Mouse (Mus musculus) stomach, embryonic 16.5 days (tissue): ENCODE measurements around the gene Ctnnbl1. TPM values are rescaled to one million over a fixed set of nuclear protein-coding genes. Genes with fewer than 3 reads are reported as not detected.

Experiments used
- ATAC-seq: fragments of 200-750 bp; cut with Nextera tagmentation; 2 replicates; pipeline ENCODE4 v1.8.0; 2017; ENCODE audit warnings: moderate number of reproducible peaks, moderate TSS enrichment; ENCODE audit not compliant: insufficient read depth, low FRiP score
- H3K27ac ChIP-seq: fragments of 300-500 bp; sonication (generic); 2 replicates; pipeline ENCODE4 v1.5.1; 2014; ENCODE audit warnings: low read length
- H3K27me3 ChIP-seq: fragments of 300-500 bp; sonication (generic); 2 replicates; pipeline ENCODE4 v1.6.1; 2014; ENCODE audit warnings: low read length, control low read depth, mixed read lengths; ENCODE audit not compliant: control insufficient read depth, insufficient read depth
- H3K36me3 ChIP-seq: fragments of 300-500 bp; sonication (generic); 2 replicates; pipeline ENCODE4 v1.6.1; 2014; ENCODE audit warnings: low read length; ENCODE audit not compliant: control insufficient read depth, insufficient read depth
- H3K4me1 ChIP-seq: fragments of 300-500 bp; sonication (generic); 2 replicates; pipeline ENCODE4 v1.6.1; 2014; ENCODE audit warnings: low read length, control low read depth, mixed read lengths; ENCODE audit not compliant: control insufficient read depth, insufficient read depth
- H3K4me2 ChIP-seq: fragments of 300-500 bp; sonication (generic); 2 replicates; pipeline ENCODE4 v1.6.1; 2014; ENCODE audit warnings: low read depth, low read length, mixed read lengths
- H3K4me3 ChIP-seq: fragments of 300-500 bp; sonication (generic); replicated peaks from 2 replicates; pipeline ENCODE4 v1.5.1; 2014; ENCODE audit warnings: mild to moderate bottlenecking, low read length
- H3K9ac ChIP-seq: fragments of 300-500 bp; sonication (generic); 2 replicates; pipeline ENCODE4 v1.6.1; 2014; ENCODE audit warnings: low read length
- H3K9me3 ChIP-seq: fragments of 300-500 bp; sonication (generic); replicated peaks from 2 replicates; pipeline ENCODE4 v1.6.1; 2016; ENCODE audit warnings: low read length, control low read depth; ENCODE audit not compliant: control insufficient read depth
- WGBS: fragments of 180-500 bp; shearing (Covaris S2); extraction: QIAGEN DNeasy Blood & Tissue Kit; methylation state at CpG from one replicate; pipeline ENCODE4 v1.1.7; 2014; 5-methylcytosine and 5-hydroxymethylcytosine counted together
- polyA plus RNA-seq: library from polyadenylated mRNA; unstranded; fragments of >200 nt; fragmentation: Nextera tagmentation; extraction: Ambion mirVana; gene quantifications from 2 replicates; pipeline ENCODE4 v1.2.1, GENCODE M21; 2015

Ctnnbl1 gene
- polyA plus RNA-seq, 1 experiment from 2014 or later: 43.9 TPM

DNA sequence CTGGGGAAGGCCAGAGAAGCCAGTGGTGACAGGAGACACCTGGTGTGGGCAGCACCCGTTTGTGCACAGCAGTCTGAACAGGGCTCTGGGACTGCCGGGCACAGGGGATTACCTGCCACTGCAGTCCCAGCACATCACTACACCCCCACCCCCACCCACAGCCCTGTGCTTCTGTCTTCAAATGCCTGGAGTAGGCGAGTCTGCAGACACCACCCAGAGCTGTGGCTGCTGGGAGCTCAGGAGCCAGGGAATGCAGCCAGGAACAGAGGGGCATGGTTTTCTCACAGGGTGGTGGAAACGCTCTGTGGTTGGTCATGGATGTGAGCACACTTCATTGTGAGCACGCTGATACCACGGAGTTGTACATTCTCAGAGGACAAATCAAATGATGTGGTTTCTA is 154.0 kb downstream of the Ctnnbl1 start:
- Histone ChIP-seq H3K9ac (no peak overlapping the region), H3K4me2 (no peak overlapping the region), H3K9me3 (no peaks in the 10 kb centered on the region), H3K27ac (no peak overlapping the region), H3K36me3 (no peaks in the 10 kb centered on the region), H3K4me1 (0 out of 2 replicates have a peak, but pooled peaks cover 9% of the 10 kb centered on the region), H3K4me3 (no peak overlapping the region), H3K27me3 (no peaks in the 10 kb centered on the region)
- no peak for ATAC-seq
- WGBS: 69% methylated on average over 6 of the region's 6 CpGs

DNA sequence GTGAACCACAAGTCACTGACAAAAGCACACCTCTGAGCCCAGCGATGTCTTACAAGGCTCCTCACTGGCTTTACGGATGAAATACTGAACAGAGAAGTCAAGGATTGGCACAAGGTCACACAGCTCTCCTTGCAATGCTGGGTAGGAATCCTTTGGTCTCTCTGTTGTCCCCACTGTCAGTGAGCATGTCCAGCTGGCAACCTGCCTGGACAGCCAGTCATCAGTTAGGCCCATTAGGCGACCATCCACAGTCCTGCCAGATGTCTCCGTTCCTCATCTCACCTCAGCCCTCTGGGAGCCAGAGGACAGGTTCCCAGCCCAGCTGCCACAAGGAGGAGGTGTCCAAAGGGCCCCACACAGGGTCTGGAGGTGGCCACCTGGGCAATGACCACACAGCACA is 159.9 kb downstream of the Ctnnbl1 start:
- Histone ChIP-seq H3K4me3 (no peak overlapping the region), H3K4me1 (no peaks in the 10 kb centered on the region), H3K4me2 (no peak overlapping the region), H3K9me3 (no peaks in the 10 kb centered on the region), H3K36me3 (no peaks in the 10 kb centered on the region), H3K27ac (no peak overlapping the region), H3K27me3 (no peaks in the 10 kb centered on the region), H3K9ac (no peak overlapping the region)
- ATAC-seq: peak; percentile 15; the same call in 1 of the 2 replicates
- 68% methylated on average over 4 of the region's 4 CpGs for WGBS

DNA sequence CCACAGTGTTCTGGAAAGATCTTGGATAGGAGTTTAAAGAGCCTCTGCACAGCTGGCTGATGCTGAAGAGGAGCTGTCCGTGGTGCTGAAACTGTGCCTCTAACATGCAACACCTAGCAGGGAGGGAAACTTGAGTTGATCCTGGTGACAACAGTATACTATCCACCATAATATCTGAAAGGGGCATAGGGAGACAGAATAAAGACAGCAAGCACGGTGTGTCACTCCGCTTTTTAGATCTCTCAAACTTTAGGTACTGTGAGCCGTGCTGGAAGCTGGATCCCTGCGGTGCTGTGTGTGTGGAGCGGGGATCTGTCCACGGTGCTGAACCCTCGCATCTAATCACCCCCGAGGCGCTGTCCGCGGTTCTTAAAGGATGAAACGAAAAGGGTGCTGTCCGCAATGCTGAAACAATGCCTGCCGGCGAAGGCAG is 176.0 kb downstream of the Ctnnbl1 start:
- Histone ChIP-seq H3K36me3 (no peaks in the 10 kb centered on the region), H3K4me1 (peaks cover 3% of the 10 kb centered on the region; the same call in 1 of the 2 replicates), H3K27ac (no peak overlapping the region), H3K4me2 (no peak overlapping the region), H3K9ac (no peak overlapping the region), H3K27me3 (peaks cover 46% of the 10 kb centered on the region), H3K4me3 (no peak overlapping the region), H3K9me3 (no peaks in the 10 kb centered on the region)
- ATAC-seq: peak; percentile 77; the same call in 1 of the 2 replicates
- 2% methylated on average over 16 of the region's 16 CpGs for WGBS

DNA sequence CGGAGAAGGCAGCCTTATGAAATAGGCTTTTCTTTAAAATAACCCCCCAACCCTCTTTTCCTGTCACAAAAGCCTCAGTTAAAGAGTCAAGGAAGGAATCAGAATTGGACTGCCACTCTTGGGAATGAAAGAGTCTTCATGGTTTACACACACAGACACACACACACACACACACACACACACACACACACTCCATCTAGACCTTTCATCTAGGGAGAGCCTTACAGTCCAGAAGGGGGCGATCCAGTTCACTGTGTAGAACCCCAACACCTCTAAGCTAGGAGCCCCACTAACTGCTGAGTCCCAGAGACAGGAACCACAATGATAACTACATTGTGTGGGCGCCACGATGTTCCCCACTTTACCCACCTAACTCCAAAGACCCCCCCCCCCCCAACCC is 176.5 kb downstream of the Ctnnbl1 start:
- Histone ChIP-seq H3K9ac (no peak overlapping the region), H3K4me3 (no peak overlapping the region), H3K4me1 (peaks cover 3% of the 10 kb centered on the region; the same call in 1 of the 2 replicates), H3K4me2 (no peak overlapping the region), H3K27me3 (peaks cover 46% of the 10 kb centered on the region), H3K36me3 (no peaks in the 10 kb centered on the region), H3K27ac (no peak overlapping the region), H3K9me3 (no peaks in the 10 kb centered on the region)
- WGBS: 4% methylated on average over 4 of the region's 4 CpGs
- ATAC-seq: no peak

DNA sequence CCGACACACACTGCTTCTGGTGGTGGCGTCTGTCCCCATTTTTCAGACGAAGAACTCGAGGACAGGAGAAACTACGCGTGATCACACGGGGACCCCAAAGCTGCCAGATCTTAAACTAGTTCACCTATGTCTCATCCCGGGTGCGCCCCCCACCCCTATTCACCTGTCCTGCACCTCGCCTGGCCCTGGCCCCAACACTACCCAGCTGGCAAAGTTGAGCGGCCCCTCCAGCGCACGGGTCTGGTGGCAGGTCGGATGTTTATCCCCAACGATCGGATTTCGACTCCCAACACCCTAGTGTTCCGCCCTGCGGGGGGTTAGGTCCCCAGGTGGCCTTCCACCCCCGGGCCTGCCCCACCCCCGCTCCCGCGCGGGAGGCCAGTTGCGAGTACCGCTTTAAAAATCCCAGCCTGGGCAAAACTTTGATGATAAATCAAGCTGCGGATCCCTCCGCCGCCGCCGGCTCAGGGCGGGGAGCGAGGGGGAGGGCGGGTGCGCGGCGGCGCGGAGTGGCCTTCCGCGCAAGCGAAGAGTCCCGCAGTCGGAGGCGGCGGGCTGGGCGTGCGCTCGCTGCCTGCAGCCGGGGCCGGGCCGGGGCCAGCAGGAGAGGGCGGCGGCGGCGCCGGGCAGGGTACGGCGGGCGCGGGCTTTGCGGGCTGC is 177.0 kb downstream of the Ctnnbl1 start, which contains the start of gene Vstm2l:
Vstm2l (plus strand) TSS at position 549 of the 660 bp plus-strand sequence.
- Histone ChIP-seq H3K4me3 (peak within 1 kb of the TSS; percentile 31), H3K9ac (no peak within 1 kb of the TSS), H3K27ac (no peak within 1 kb of the TSS), H3K27me3 (peaks cover 46% of the 10 kb centered on the region), H3K4me1 (peaks cover 3% of the 10 kb centered on the region; the same call in 1 of the 2 replicates), H3K36me3 (no peaks in the 10 kb centered on the region), H3K4me2 (peak within 1 kb of the TSS; percentile 39; the same call in 1 of the 2 replicates), H3K9me3 (no peaks in the 10 kb centered on the region)
- 4% methylated on average over 62 of the region's 62 CpGs for WGBS
- ATAC-seq: no peak

DNA sequence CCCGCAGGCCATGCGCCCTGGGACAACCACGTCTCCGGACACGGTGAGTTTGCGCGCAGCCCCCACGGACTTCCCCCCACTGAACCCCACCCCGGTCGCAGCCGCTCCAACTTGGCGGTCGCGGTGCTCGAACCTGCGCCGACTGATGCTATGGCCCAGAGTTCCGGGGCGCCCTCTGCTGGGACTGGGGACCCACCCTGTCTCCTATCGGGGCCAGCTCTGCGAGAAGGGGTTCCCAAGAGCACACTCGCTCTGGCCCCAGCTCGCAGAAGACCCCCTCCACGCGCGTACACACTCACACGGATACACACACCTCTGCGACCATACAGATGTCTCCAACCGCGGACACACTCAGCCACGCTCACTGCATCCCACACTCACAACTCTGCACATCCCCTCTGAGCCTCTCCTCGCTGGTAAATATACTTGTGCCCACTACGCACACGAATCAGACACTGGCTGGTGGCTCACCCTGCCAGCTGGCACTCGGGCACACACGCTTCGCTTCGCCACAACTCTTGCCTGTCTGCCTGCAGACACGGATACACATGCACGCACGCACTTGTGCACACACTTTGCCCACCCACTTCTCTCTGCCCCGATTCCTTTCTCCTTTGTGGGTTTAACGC is 177.8 kb downstream of the Ctnnbl1 start:
- 36% methylated on average over 43 of the region's 43 CpGs for WGBS
- Histone ChIP-seq H3K4me1 (peaks cover 3% of the 10 kb centered on the region; the same call in 1 of the 2 replicates), H3K4me2 (peak overlapping the region; percentile 39; the same call in 1 of the 2 replicates), H3K4me3 (peak overlapping the region; percentile 31), H3K27me3 (peaks cover 46% of the 10 kb centered on the region), H3K27ac (no peak overlapping the region), H3K9ac (no peak overlapping the region), H3K36me3 (no peaks in the 10 kb centered on the region), H3K9me3 (no peaks in the 10 kb centered on the region)
- ATAC-seq: no peak

DNA sequence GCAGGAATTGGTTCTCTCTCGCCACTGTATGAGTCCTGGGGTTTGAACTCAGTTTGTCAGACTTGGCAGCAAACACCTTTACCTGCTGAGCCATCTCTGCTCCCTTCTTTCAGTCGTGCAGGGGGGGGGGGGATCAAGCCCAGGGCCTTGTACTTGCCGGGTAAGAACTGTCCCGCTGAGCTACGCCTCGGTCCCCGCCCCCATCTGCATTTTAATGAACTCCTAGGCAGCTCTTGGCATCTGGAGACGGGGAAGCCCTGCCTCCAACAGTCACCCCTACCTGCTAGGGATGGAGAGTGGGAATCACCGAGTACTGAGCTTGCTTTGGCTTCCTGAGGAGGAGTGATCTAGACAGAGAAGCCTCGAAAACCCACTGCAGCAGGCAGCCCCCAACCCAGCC is 181.3 kb downstream of the Ctnnbl1 start:
- Histone ChIP-seq H3K4me2 (no peak overlapping the region), H3K9ac (no peak overlapping the region), H3K36me3 (no peaks in the 10 kb centered on the region), H3K4me3 (no peak overlapping the region), H3K27me3 (peaks cover 45% of the 10 kb centered on the region), H3K27ac (no peak overlapping the region), H3K9me3 (no peaks in the 10 kb centered on the region), H3K4me1 (peaks cover 3% of the 10 kb centered on the region; the same call in 1 of the 2 replicates)
- no peak for ATAC-seq
- 9% methylated on average over 10 of the region's 10 CpGs for WGBS

DNA sequence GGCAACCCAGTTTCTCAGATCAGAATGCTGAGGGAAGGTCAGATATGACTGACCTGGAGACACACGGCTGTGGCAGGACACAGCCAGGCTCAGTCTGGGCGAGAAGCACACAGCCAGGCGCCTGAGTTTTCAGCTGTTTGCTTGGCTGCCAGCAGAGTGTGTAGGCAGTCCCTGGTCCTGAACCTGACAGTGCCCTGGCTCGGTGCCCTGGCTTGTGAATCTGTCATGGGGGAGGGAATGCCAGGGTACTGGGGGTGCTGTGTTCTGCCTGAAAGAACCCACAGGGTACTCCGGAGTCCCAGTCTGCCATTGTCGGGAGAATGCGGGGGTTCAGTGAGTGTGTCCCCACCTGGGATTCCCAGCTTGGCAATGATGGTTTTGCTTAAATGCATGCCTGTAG is 184.3 kb downstream of the Ctnnbl1 start:
- Histone ChIP-seq H3K4me3 (no peak overlapping the region), H3K9me3 (no peaks in the 10 kb centered on the region), H3K4me1 (no peaks in the 10 kb centered on the region), H3K9ac (no peak overlapping the region), H3K27ac (no peak overlapping the region), H3K4me2 (no peak overlapping the region), H3K27me3 (peaks cover 15% of the 10 kb centered on the region), H3K36me3 (no peaks in the 10 kb centered on the region)
- WGBS: 60% methylated on average over 7 of the region's 7 CpGs
- ATAC-seq: no peak

DNA sequence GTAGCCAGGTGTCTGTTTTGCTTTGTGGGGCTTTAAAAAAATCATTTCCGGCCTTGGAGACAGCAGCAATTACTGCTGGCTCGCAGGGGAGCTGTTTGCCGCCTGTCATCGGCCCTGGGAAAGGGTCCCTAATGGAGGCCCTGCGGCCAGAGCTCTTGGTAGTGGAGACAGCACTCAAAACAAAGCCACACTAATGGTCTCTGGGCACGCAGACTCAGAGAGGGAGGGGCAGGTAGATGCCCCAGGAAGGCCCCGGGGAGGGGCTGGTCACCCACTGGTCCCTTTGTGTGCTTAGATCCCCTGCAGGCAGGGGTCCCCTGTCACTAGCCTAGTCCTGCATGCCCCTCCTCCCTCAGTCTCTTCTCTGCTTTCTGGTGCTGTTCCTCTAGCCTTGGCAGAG is 186.2 kb downstream of the Ctnnbl1 start:
- H3K9ac ChIP-seq: no peak overlapping the region
- no peak overlapping the region for H3K4me3 ChIP-seq
- H3K9me3 ChIP-seq: no peaks in the 10 kb centered on the region
- H3K4me1 ChIP-seq: no peaks in the 10 kb centered on the region
- H3K27me3 ChIP-seq: no peaks in the 10 kb centered on the region
- H3K27ac ChIP-seq: no peak overlapping the region
- ATAC-seq: no peak
- 4% methylated on average over 7 of the region's 7 CpGs for WGBS
- no peak overlapping the region for H3K4me2 ChIP-seq
- H3K36me3 ChIP-seq: no peaks in the 10 kb centered on the region
